Mouse (Mus musculus) frontal cortex, postnatal 10 days (tissue): ENCODE measurements at regions not wholly inside any gene's neighbourhood (a gene's known extent, or its start where the extent isn't known, plus 50 kb on each side); places are given as distances from the start of the nearest gene placed in this dataset.
A peak's percentile ranks its signal among the peaks of the same experiment; 100 is the strongest.

ENCODE experiments used
- DNase-seq, 2 experiments: peaks; one replicate each; pipeline ENCODE4 v3.0.0; 2022; ENCODE audit warnings: low spot score in 2 of 2, mixed read lengths in 1 of 2

GRCm38 (mm10) chr13:119358696-119359095 lies 69.7 kb upstream of the Paip1 start:
- no peak for DNase-seq

GRCm38 (mm10) chr13:119363379-119363778 lies 65.0 kb upstream of the Paip1 start:
- no peak for DNase-seq

GRCm38 (mm10) chr13:119364160-119364559 lies 64.2 kb upstream of the Paip1 start:
- DNase-seq = no peak

GRCm38 (mm10) chr13:119367544-119367943 lies 60.9 kb upstream of the Paip1 start:
- no peak for DNase-seq

GRCm38 (mm10) chr13:119378404-119379037 lies 49.9 kb upstream of the Paip1 start:
- DNase-seq = peak; percentile 22 to 58
